ENCODE assay signal across 9 mouse cellular contexts in the genomic region with DNA sequence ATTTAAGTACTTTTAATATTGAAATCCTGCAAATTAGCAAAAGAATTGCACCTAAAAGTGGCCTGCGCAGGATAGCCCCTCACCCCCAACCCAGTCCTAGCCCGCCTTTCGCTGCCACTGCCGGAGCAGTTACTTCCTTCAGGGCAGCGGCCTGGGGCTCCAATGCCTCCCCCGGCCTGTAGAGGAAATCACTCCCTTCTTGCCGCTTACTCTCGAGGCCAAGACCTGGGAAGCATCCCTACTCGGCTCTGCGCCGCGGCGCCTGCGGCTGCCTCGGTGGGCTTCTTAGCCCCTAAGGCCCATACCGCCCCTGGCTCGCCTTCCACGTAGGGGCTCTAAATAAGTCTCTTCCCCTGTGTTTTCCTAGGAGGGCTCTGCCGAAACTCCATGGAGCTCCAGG. TPM values are rescaled to one million over a fixed set of nuclear protein-coding genes. Genes with fewer than 3 reads are reported as not detected.
DNase-seq lines count a peak whose midpoint lies in the region; ATAC-seq and TF ChIP-seq lines count a peak whose summit lies in the region.
"Had no signal": no experiment of that assay in that cellular context is flagged by ENCODE, and none has a peak within 500 bp of the region (broad histone marks: within the 10 kb centered on the region; RNA-seq: fewer than 3 reads in every experiment).

No protein-coding gene starts in this region.

- no peak overlapping the region for H3K9ac ChIP-seq in liver, postnatal 0 days (replicated peaks)
- peak overlapping the region; percentile 84 for H3K9ac ChIP-seq in stomach, embryonic 15.5 days

- H3K27ac ChIP-seq in hindbrain, embryonic 10.5 days = peak overlapping the region; percentile 98
- no peak overlapping the region for H3K27ac ChIP-seq in liver, postnatal 0 days (ENCODE audit: low read depth)
- H3K27ac ChIP-seq in stomach, embryonic 15.5 days = peak overlapping the region; percentile 99

- WGBS in hindbrain, embryonic 10.5 days = 2% methylated on average over 19 of the region's 19 CpGs
- WGBS in liver, postnatal 0 days (ENCODE audit: insufficient replicate concordance) = 29% methylated on average over 19 of the region's 19 CpGs
- 12% methylated on average over 19 of the region's 19 CpGs for WGBS in stomach, embryonic 15.5 days

- peaks cover 21% of the 10 kb centered on the region for H3K27me3 ChIP-seq in hindbrain, embryonic 10.5 days (ENCODE audit: insufficient read depth, poor library complexity, severe bottlenecking)
- H3K27me3 ChIP-seq in liver, postnatal 0 days (ENCODE audit: insufficient read depth, low read length) = peaks cover 38% of the 10 kb centered on the region
- H3K27me3 ChIP-seq in stomach, embryonic 15.5 days (replicated peaks) = no peaks in the 10 kb centered on the region

- TF ChIP-seq POLR2A in brain, embryonic 14.5 days (IDR thresholded peaks at IDR 0.05; ENCODE audit: borderline replicate concordance, extremely low read depth, insufficient read depth, insufficient read length, poor library complexity, severe bottlenecking) = no peak

- no peaks in the 10 kb centered on the region for H3K9me3 ChIP-seq in hindbrain, embryonic 10.5 days
- no peaks in the 10 kb centered on the region for H3K9me3 ChIP-seq in liver, postnatal 0 days (ENCODE audit: low read length)
- H3K9me3 ChIP-seq in stomach, embryonic 15.5 days = no peaks in the 10 kb centered on the region
- H3K9me3 ChIP-seq: megakaryocyte, embryonic 14.5 days had no signal

- no peak for ATAC-seq in liver, postnatal 0 days
- ATAC-seq in stomach, embryonic 15.5 days (ENCODE audit: insufficient read depth, low FRiP score, low read depth) = no peak
- no peak for ATAC-seq in megakaryocyte, adult 5-6 weeks (ENCODE audit: poor library complexity, severe bottlenecking)
- no peak for ATAC-seq in monocyte, adult 5-6 weeks (replicated peaks; ENCODE audit: insufficient number of reproducible peaks, low FRiP score, low TSS enrichment, poor library complexity, severe bottlenecking)

- H3K4me3 ChIP-seq in hindbrain, embryonic 10.5 days = peak overlapping the region; percentile 90
- H3K4me3 ChIP-seq in liver, postnatal 0 days (ENCODE audit: low read depth, low read length) = peak overlapping the region; percentile 5; the same call in 1 of the 2 replicates
- H3K4me3 ChIP-seq in stomach, embryonic 15.5 days (replicated peaks) = peak overlapping the region; percentile 69
- H3K4me3 ChIP-seq: megakaryocyte, embryonic 14.5 days had no signal

- TF ChIP-seq EP300 in liver, postnatal 0 days (IDR thresholded peaks at IDR 0.05; ENCODE audit: low read depth) = no peak

- TF ChIP-seq CTCF in brain, embryonic 14.5 days (IDR thresholded peaks at IDR 0.05; ENCODE audit: borderline replicate concordance, extremely low read depth, insufficient read depth, insufficient read length) = no peak
- TF ChIP-seq CTCF in liver, postnatal 0 days (IDR thresholded peaks at IDR 0.05; ENCODE audit: low read depth) = no peak

- H3K4me1 ChIP-seq in hindbrain, embryonic 10.5 days (replicated peaks) = peaks cover 65% of the 10 kb centered on the region
- peaks cover 3% of the 10 kb centered on the region; the same call in 1 of the 2 replicates for H3K4me1 ChIP-seq in liver, postnatal 0 days (ENCODE audit: insufficient read depth)
- H3K4me1 ChIP-seq in stomach, embryonic 15.5 days = 0 out of 2 replicates have a peak, but pooled peaks cover 13% of the 10 kb centered on the region

- H3K36me3 ChIP-seq in hindbrain, embryonic 10.5 days = peaks cover 53% of the 10 kb centered on the region
- H3K36me3 ChIP-seq in liver, postnatal 0 days (replicated peaks; ENCODE audit: insufficient read depth, low read length) = no peaks in the 10 kb centered on the region
- H3K36me3 ChIP-seq in stomach, embryonic 15.5 days = 0 out of 2 replicates have a peak, but pooled peaks cover 4% of the 10 kb centered on the region

- peak; percentile 71 for DNase-seq in 3T3-L1 (ENCODE audit: low read depth, low spot score)
- DNase-seq in brain, embryonic 14.5 days (ENCODE audit: low read depth) = peak; percentile 73
- peak; percentile 62 for DNase-seq in hindbrain, embryonic 10.5 days (ENCODE audit: low spot score)
- DNase-seq in liver, postnatal 0 days = no peak
- no peak for DNase-seq in spleen, postnatal 10 days (ENCODE audit: low spot score in 2 of 2)

- peak overlapping the region; percentile 76; the same call in 1 of the 2 replicates for H3K4me2 ChIP-seq in liver, postnatal 0 days (ENCODE audit: low read depth, low read length)
- peak overlapping the region; percentile 71 for H3K4me2 ChIP-seq in stomach, embryonic 15.5 days

RNA-seq across cellular contexts. Expression of a gene that starts 5.4 kb away (rescaled TPM):
- polyA plus RNA-seq in brain, embryonic 14.5 days (2012; rRNA removed) = 134 and 209 TPM in 2 replicates
- 61.3 and 91.1 TPM in 2 replicates for polyA plus RNA-seq in hindbrain, embryonic 10.5 days (2016; fragmentation: Nextera tagmentation; extraction: Ambion mirVana)
- polyA plus RNA-seq in liver, postnatal 0 days (2015; fragmentation: Nextera tagmentation; extraction: Ambion mirVana) = 2.0 and 2.4 TPM in 2 replicates
- 53.0 and 57.8 TPM in 2 replicates for polyA plus RNA-seq in stomach, embryonic 15.5 days (2015; fragmentation: Nextera tagmentation; extraction: Ambion mirVana)
- not detected in 2 replicates for total RNA-seq in megakaryocyte, adult 5-6 weeks (2015)
- total RNA-seq in megakaryocyte, adult 5-6 weeks (2017) = not detected in 2 replicates
- not detected in 3 replicates for total RNA-seq in monocyte, adult 5-6 weeks (2017)

Comparison
In these comparisons a context has a peak if more than half of its experiments do, and no peak if none do; other contexts are left out.
1. DNase-seq: peak in 3T3-L1 (single experiment), brain, embryonic 14.5 days (single experiment) and hindbrain, embryonic 10.5 days (single experiment); none in liver, postnatal 0 days (single experiment) and spleen, postnatal 10 days (0 of 2).
2. H3K4me3 ChIP-seq: peak in every context shown above with its lines; median percentile 90 in hindbrain, embryonic 10.5 days; 69 in stomach, embryonic 15.5 days; 5 in liver, postnatal 0 days.
3. RNA of a gene that starts 5.4 kb away (polyA plus RNA-seq): 134 to 209 TPM in brain, embryonic 14.5 days, 61.3 to 91.1 TPM in hindbrain, embryonic 10.5 days and 53.0 to 57.8 TPM in stomach, embryonic 15.5 days; 2.0 to 2.4 TPM in liver, postnatal 0 days; every median in the first group is over 10 times any median in the second.